Mouse (Mus musculus): Measurements from ENCODE around the gene Tpte. TPM values are rescaled to one million over a fixed set of nuclear protein-coding genes. Genes with fewer than 3 reads are reported as not detected.
"Not testable (repeated sequence)": the region's sequence is repeated elsewhere in the genome, so short reads cannot be mapped to it uniquely, and the experiment has no call there.

The Tpte gene
- not detected for total RNA-seq (2022)

DNA sequence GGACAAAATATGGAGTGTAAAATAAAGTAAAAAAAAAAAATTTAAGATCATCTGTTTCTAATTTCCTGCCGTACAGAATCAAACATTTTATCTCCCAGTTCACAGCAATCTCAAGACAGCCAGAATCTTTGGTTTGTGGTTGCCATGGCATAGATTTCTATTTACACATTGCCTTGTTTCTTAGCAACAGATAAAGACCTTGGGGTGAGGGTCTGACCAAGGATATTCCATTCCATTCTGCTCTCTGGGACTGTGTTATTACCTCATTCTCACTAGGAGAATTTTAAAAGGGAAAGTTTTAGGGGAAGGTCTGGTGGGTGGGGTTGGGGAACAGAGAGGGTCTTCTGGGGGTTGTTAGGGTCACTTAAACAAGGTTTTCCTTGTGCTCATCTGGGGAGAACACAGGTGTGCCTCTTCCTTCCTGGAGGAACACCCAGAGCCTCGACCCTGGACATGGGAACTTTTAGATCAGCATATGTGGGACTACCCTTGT is at the start of gene Tpte:
Gene Tpte, plus strand, starts transcription at position 443 of the 493 bp plus-strand sequence.
- DNase-seq (ENCODE audit: low spot score) = no peak

DNA sequence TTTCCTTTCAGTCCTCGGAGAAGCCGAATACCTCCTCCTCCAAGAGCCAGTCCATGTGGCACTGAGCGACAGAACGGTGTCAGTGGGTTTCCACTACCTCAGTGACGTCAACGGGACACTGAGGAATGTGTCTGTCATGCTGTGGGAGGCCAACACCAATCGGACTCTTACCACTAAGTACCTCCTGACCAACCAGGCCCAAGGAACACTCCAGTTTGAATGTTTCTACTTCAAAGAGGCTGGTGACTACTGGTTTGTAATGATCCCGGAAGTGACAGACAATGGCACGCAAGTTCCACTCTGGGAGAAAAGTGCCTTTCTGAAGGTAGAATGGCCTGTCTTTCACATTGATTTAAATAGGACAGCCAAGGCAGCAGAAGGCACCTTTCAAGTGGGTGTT is 40.3 kb upstream of the Tpte start:
- DNase-seq (ENCODE audit: low spot score) = no peak

DNA sequence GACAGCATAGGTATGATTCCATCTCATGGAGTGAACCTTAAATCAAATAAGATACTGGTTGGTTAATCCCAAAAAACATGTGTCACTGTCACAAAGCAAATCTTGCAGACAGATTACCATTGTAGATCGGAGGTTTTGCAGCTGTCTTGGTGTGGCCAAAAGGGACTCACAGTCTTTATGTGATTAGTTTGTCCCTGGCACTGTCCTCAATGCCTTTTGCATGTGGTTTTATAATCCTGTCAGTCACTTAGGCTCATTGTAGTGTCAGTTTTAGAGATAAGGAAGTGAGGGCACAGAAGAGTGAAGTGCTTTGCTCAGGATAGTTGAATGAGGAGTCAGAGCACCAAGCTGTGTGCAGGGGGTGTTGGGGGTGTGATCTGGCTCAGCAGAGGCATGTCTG is 37.6 kb upstream of the Tpte start:
- DNase-seq (ENCODE audit: low spot score) = no peak

DNA sequence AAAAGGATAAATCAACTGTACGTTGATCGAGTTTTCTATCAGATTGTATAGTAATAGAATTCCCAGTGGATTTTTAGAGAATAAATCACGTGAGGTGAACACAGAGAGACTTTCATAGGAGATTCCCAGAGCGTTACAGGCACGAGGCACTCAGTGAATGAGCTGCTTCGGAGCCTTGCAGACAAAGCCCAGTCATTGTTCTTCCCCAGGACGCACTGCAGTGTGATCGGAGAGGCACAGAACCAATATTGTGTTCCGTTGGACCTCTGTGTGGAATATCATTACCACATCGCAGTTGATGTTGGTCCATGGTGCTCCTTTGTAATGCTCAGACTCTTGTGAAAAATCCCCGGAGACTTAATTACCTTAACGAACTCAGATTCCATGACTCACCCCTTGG is 35.3 kb upstream of the Tpte start:
- no peak for DNase-seq (ENCODE audit: low spot score)

DNA sequence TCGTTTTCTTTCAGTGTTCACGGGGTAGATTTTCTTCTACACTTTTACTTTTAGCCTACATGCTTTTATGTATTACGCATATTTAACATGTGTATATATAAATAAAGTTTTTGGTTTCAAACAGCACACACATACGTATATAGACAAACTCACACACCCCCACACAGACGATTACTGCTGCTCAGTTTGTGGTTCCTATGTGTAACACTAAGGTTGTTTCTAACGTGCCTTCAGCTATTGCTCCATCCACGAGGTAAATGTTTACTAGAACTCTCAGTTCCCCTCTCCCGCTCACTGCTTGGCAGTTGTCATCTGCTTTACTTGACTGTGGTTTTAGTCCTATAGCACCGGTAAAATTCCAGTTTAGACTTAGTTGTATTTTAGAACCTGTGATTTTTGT is 34.2 kb upstream of the Tpte start:
- no peak for DNase-seq (ENCODE audit: low spot score)

DNA sequence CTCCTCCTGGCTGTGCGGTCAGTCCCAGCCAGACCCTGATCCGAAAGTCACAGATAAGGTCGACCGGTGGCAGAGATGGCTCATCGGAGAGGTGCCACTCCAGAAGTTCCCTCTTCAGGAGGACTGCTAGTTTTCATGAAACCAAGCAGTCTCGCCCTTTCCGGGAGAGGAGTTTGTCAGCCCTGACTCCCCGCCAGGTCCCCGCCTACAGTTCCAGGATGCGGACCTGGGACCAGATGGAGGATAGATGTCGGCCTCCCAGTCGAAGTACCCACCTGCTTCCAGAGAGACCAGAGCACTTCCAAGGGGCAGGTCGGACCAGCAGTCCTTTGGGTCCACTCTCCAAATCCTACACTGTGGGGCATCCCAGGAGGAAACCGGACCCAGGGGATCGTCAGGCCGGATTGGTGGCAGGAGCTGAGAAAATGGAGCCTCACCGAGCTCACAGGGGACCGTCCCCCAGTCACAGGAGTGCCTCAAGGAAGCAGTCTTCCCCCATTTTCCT is 24.2 kb upstream of the Tpte start:
- DNase-seq (ENCODE audit: low spot score) = peak; percentile 31

DNA sequence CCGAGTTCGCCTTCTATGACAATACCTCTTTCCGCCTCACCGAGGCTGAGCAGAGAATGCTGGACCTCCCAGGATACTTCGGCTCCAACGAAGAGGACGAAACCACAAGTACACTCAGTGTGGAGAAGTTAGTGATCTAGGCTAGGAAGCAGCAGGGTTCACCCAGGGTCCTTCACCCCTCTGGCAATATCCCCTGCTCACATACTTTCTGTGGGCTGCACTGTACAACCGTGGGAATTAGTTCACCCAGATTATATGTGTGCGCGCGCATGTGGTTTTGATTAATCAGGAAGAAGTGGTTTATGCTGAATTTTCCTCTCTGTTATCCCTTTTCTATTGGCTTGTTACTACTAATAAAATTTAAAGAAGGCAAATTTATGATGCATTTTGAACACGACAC is 23.7 kb upstream of the Tpte start:
- DNase-seq (ENCODE audit: low spot score) = no peak

DNA sequence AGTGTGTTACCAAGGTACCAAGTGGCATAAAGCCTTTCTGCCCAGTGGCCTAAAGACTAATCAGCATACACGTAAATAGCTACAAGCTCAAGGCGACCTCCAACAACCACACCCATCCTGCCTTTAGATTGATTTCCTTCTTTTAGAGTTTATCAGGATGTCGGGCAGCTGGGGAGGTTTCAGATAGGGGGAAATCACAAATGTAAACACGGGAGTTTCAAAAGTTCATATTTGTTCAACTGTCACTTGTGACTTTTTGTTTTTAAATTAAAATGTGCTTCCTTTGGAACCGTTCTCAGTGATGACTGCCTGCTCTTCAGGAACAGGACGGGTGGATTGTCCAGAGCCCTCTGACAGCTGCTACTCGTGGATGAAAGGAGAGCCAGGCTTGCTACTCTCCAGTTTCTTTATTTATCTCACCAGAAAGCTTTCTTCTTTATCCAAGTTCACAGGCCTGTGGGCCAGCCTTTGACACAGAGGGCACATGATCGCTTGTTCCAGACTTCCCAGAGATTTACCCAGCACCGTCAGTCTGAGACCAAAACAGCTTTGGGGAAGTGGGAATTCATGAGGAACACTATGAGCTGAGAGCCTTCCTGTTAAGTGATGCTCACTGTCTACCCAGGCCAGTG is 23.0 kb upstream of the Tpte start:
- DNase-seq (ENCODE audit: low spot score) = peak; percentile 28

DNA sequence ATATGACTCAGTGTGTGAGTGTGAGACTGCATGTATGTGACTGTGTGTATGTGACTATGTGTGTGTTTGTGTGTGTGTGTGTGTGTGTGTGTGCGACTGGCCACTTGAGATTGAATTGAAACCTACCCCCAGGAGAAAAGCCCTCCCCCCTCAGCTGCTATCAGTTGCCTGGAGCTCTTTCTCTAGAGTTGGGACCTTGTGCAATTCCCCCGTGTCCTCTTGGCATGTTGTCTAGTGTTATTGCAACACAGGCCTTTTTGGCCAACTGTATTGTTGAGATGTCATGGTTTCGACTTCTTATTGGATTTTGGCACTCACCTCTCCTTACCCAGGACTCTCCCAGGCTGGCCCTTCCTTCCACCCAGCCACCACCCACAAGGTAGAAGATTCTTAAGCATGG is 21.0 kb upstream of the Tpte start:
- peak; percentile 21 for DNase-seq (ENCODE audit: low spot score)

DNA sequence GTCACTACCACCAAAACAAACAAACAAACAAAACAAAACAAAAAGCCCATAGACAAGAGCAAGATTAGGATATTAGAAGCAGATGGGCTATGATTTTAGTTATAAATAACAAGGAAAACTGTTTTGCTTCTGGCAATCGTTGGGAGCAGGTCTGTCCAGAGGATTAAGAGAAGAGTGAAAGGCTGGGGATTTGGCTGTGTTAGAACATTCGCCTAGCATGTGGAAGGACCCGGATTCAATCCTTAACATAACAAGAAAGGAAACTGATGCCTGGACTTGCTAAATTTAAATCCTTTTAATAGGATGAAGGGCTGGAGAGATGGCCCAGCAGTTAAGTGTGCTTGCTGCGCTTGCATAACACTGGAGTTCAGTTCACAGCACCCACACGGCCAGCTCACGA is 18.9 kb upstream of the Tpte start:
- no peak for DNase-seq (ENCODE audit: low spot score)

DNA sequence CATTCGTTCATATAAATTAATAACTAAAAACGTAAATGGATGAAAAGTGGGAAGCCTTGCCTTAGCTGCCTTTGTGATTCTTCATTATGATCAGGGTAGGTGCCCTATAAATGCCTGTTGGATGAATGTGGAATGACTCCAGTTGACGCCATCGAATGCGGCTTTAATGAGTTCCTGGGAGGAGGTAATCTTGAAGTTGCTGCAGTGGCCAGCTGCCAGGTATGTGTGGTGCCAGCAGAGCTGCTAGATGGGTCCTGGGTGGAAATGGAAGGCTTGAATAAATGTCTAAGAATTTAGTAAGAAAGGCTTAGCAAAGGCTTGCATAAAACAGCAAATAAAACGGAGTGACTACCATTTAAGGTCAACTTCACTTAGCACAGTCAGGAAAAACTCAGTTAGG is 18.5 kb upstream of the Tpte start:
- DNase-seq (ENCODE audit: low spot score) = no peak

DNA sequence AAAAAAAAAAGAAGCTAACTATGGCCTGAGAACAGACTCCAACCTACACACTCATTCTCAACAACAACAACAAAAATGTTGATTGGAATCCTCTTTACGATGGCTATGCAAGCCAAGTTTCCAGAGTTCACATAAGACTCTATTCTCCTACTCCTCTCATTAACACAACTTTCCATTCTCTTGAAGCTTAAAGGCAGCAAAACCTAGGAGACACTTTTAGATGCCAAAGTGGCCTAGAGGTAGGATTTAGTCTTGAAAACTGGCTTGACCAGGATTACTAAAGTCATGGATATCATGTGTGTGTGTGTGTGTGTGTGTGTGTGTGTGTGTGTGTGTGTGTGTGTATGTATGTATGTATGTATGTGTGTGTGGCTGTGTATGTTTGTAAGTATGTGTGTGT is 18.0 kb upstream of the Tpte start:
- DNase-seq (ENCODE audit: low spot score) = no peak

DNA sequence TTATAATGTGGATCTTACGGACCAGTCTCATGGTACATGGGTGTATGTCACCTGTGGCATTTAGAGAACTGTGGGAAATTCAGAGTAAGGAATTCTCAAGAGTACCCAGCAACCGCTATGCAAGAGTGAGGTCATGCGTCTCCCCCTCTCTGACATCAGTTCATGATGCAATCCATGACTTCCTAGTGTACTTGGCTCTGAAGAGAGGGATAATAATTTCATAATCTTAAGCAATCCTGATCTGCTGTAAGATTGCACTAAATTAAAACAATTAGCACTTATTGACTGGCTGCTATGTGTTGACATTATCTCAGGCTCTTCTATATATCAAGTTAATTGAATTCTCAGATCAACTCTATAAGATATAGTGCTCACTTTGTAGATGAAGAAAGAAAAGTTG is 16.4 kb upstream of the Tpte start:
- no peak for DNase-seq (ENCODE audit: low spot score)

DNA sequence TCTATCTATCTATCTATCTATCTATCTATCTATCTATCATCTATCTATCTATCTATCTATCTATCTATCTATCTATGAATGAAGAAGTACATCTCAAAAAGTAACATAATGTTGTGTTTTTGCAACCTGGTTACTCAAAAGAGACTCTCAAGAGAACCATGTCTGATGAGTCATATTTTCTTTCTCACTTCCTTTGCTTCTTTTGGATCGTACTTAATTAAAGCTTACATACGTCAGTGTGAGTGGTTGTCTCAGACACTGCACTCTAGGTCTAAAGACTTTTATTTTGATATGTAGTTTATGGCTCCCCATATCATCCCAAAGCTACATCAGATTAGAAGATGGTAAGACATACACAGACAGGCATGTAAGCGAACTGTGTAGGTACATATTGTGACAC is 10.1 kb upstream of the Tpte start:
- no peak for DNase-seq (ENCODE audit: low spot score)

DNA sequence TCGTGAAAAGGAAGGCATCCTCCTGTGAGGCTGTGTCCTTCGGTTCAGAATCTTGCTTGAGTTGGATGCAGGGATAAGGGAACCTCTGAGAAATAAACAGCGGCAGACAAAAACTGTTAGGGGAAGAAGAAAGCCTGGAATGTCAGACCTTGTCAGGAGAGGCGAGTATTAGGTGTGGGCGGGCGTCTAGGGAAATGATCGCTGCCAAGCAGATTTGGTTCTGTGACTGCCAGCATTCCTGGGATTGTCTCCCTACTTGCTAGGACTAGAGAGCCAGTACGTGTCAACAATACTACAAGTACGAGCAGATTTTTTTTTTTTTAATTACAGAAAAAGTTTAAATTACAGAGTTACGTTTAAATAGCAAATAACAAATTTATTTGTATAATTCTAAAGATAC is 8.6 kb upstream of the Tpte start:
- DNase-seq (ENCODE audit: low spot score) = no peak

DNA sequence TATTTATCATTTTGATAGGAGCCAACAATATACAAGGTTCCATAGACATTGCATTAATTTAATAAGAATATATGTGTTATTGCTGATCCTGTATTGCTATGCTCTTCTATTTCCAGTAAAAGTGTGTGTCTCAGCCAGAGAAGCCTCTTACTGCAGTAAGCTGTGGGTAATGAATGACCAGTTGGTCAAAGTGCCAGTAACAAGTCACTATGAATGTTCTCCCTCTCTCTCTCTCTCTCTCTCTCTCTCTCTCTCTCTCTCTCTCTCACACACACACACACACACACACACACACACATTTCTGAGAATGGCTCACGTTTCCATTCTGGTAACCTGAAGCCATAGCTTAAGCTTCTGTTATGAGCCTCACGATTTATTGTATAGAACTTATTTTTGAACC is 19.1 kb downstream of the Tpte start:
- no peak for DNase-seq (ENCODE audit: low spot score)

DNA sequence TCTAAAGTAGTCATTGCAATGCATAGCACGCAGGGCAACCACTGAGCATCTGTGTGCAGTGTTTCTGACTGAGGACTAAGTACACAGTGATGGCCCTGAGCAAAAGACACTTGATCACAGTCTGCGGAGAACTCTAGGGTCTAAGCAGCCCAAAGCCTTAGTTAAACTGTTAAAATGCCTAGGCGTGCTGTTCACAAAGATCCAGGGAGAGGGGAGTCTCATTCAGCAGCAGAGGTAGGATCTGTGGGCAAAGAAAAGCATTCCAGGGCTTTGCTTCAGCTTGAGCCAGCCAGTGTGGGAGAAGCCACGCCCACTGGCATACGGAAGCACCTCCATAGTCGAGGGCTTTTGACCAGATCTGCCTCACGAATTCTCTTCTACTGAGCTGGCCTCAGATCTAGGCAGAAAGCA is 19.7 kb downstream of the Tpte start:
- no peak for DNase-seq (ENCODE audit: low spot score)

DNA sequence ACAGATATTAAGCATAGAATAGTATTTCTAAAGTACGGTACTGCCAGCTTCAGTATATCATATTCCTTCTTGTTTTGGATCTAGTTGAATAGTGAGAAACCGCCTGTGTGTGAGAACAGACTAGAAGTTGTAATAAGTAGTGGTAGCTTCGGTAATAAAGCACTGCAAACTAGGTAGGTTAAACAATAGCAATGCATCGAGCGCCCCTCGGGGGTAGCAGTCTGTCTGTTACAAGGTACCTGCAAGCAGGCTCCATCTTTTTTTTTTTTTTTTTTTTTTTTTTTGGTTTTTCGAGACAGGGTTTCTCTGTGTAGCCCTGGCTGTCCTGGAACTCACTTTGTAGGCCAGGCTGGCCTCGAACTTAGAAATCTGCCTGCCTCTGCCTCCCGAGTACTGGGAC is 20.8 kb downstream of the Tpte start:
- DNase-seq (ENCODE audit: low spot score) = not testable (repeated sequence)

DNA sequence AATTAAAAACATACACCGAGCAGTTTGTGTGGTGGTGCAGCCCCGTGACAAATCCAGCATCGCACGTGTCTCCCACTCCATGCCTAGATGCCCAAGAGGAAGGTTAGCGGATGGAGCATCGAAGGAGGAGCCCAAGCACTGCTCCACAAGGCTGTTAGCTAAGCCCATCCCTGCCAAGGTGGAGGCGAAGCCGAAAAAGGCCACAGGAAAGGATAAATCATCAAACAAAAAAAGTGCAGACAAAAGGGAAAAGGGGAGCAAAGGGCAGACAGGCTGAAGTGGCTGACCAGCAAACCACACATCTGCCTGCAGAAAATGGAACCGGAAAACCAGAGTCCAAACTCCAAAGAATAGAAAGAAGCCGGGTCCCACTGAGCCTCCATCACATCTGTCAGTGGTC is 23.8 kb downstream of the Tpte start:
- no peak for DNase-seq (ENCODE audit: low spot score)

DNA sequence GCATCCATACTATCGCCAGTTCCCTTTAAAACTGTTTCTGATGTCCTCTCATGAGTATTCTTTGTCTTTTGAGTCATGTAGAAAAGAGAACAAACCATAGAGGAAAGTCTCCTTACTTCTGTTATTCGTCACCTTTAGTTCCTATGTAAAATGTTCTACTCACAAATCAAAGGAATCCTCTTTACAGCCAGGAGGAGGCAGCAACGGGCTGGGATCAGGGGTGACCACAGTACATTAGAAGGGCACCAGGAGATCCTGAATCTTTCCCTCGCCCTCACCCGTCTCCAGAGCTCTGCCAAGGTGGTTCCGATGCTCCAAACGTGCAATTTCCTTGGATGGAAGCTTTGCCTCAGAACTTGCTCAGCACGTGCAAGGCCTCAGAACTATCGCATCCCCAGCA is 28.2 kb downstream of the Tpte start:
- DNase-seq (ENCODE audit: low spot score) = no peak

DNA sequence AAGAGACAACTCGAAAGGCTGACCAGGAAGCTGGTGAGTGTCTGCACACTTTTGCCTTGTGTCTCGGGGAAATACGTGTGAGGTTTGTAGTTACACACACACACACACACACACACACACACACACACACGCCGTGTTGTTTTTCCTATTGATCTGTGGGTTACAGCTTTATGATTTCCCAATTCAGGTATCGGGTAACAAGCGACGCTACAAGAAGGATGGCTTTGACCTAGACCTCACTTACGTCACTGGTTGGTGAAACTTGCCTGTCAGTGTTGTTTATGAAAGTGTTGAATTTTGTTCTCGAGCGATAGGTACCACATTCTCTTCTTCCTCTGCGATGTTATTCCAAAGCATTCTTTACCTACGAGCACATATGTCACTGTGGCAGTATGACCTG is 52.2 kb downstream of the Tpte start:
- no peak for DNase-seq (ENCODE audit: low spot score)

DNA sequence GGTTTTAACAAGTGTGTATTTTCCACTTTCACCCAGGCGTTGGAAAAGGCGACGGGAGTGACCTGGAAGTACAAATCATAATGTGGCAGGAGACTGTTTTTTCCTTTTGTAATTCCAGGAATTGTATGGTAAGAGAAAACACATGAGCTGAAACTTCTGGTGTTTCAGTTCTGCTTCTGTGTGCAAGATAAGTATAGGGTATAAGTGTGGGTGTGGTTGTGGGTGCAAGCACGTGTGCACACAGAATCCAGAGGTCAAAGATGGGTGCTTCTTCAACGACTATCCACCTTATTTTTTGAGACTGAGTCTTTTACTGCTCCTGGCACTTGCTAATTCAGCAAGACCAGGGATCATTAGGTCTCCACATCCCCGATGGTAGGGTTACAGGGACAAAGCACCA is 76.1 kb downstream of the Tpte start:
- DNase-seq (ENCODE audit: low spot score) = no peak

DNA sequence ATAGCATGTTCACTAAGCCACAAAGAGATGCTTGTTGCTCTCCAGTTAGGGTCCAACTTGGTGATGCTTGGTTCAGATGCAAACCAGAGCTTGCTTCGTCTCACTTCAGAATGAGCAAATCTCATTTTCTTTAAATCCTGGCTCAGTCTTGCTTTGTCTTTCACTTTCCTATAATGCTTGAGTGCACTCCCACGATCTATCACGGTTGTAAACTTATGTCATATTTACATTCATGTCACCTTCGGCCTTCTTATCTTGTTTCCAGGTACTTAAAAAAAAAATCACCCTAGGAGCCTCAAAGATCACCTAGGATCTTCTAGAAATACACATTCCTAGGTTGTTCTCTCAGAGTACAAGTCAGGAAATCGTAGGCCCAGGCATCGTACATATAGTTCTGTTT is 76.6 kb downstream of the Tpte start:
- no peak for DNase-seq (ENCODE audit: low spot score)

DNA sequence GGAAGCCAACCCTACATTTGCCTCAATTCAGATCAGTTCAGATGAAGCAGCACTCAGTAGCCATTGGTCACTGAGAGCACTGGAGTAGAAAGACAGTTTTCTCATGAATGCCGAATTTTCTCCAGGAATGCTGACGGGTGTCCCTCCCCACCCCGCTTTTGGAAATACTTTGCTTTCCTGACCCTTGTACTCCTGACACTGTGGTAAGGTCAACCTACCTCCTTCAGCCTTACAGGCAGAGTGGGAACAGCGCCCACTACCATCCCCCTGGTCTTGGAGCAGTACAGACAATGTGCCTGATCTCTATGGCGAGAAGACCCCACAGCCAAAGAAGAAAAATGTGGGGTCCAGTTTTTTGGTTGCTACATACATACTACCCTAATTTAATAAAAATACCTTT is 93.1 kb downstream of the Tpte start:
- DNase-seq (ENCODE audit: low spot score) = no peak
